In genomic region chr11:117860601-117861000, GRCm38 (mm10) we compare ENCODE assay signal across 11 mouse cellular contexts. TPM values are rescaled to one million over a fixed set of nuclear protein-coding genes. Genes with fewer than 3 reads are reported as not detected.
A peak's percentile ranks its signal among the peaks of the same experiment; 100 is the strongest.
DNase-seq lines count a peak whose midpoint lies in the region; ATAC-seq and TF ChIP-seq lines count a peak whose summit lies in the region.
"Had no signal": no experiment of that assay in that cellular context is flagged by ENCODE, and none has a peak within 500 bp of the region (broad histone marks: within the 10 kb centered on the region; RNA-seq: fewer than 3 reads in every experiment).

TSS of gene Tmem235 (plus strand) at chr11:117860752.

- no peak within 1 kb of the TSS for H3K9ac ChIP-seq in heart, embryonic 14.5 days (ENCODE audit: low read length)
- no peak within 1 kb of the TSS for H3K9ac ChIP-seq in heart, adult 2 months (ENCODE audit: low read depth, low read length)
- no peak within 1 kb of the TSS for H3K9ac ChIP-seq in limb, embryonic 11.5 days (ENCODE audit: low read length)

- intact Hi-C loops in heart, adult 2 months (cut with DNase I): no loop called here

- H3K27me3 ChIP-seq in heart, embryonic 14.5 days (ENCODE audit: control insufficient read depth, insufficient read depth, low read length): peaks cover 44% of the 10 kb centered on the region
- H3K27me3 ChIP-seq in heart, adult 2 months (ENCODE audit: control insufficient read depth, insufficient read depth, low read length): peaks cover 6% of the 10 kb centered on the region; the same call in 1 of the 2 replicates
- peaks cover 28% of the 10 kb centered on the region for H3K27me3 ChIP-seq in limb, embryonic 11.5 days (ENCODE audit: control insufficient read depth, insufficient read depth, low read length)

- no peak for DNase-seq in heart, adult 2 months
- DNase-seq in thymus, postnatal 0 days (ENCODE audit: low spot score): peak; percentile 46
- no peak for DNase-seq in thymus, postnatal 25 days
- DNase-seq in limb, embryonic 11.5 days (ENCODE audit: low spot score): peak; percentile 50
- no peak for DNase-seq in cerebellum, postnatal 14 days
- DNase-seq in left cerebral cortex, adult 9 months (ENCODE audit: low spot score in 2 of 2): no peak
- DNase-seq: adrenal gland, adult 8-10 months had no signal

- no peak for TF ChIP-seq CTCF in heart, adult 2 months (IDR thresholded peaks at IDR 0.05)

- H3K36me3 ChIP-seq in heart, embryonic 14.5 days (ENCODE audit: control insufficient read depth, insufficient read depth, low read length): peaks cover 24% of the 10 kb centered on the region
- no peaks in the 10 kb centered on the region for H3K36me3 ChIP-seq in heart, adult 2 months (ENCODE audit: control insufficient read depth, insufficient read depth, low read length)
- peaks cover 19% of the 10 kb centered on the region for H3K36me3 ChIP-seq in limb, embryonic 11.5 days (ENCODE audit: control insufficient read depth, insufficient read depth, low read length)

- H3K4me2 ChIP-seq in heart, embryonic 14.5 days (ENCODE audit: low read length): peak within 1 kb of the TSS; percentile 26
- H3K4me2 ChIP-seq in limb, embryonic 11.5 days (ENCODE audit: low read depth, severe bottlenecking): peak within 1 kb of the TSS; percentile 18; the same call in 1 of the 2 replicates

- 5% methylated on average over 23 of the region's 23 CpGs for WGBS in heart, embryonic 14.5 days
- 10% methylated on average over 23 of the region's 23 CpGs for WGBS in heart, adult 2 months
- WGBS in limb, embryonic 11.5 days: 3% methylated on average over 23 of the region's 23 CpGs

- H3K27ac ChIP-seq in heart, embryonic 14.5 days (replicated peaks in 1 of 2; ENCODE audit: control insufficient read depth in 1 of 2, insufficient read depth in 1 of 2, low read depth in 2 of 2, low read length in 2 of 2): no peak within 1 kb of the TSS
- H3K27ac ChIP-seq in heart, adult 2 months: no peak within 1 kb of the TSS
- no peak within 1 kb of the TSS for H3K27ac ChIP-seq in limb, embryonic 11.5 days (replicated peaks; ENCODE audit: low read depth, low read length)

- no peak for TF ChIP-seq EP300 in heart, adult 2 months (IDR thresholded peaks at IDR 0.05; ENCODE audit: insufficient read depth, low read depth, low read length)

- H3K4me3 ChIP-seq in heart, embryonic 14.5 days (ENCODE audit: control insufficient read depth in 1 of 2, insufficient read depth in 1 of 2, low read depth in 1 of 2, low read length in 2 of 2): no peak within 1 kb of the TSS
- no peak within 1 kb of the TSS for H3K4me3 ChIP-seq in heart, adult 2 months
- H3K4me3 ChIP-seq in limb, embryonic 11.5 days (ENCODE audit: low read depth, low read length): 0 out of 2 replicates have a peak within 1 kb of the TSS, but pooled peaks have one; percentile 5

- H3K79me2 ChIP-seq in heart, adult 2 months (replicated peaks; ENCODE audit: control insufficient read depth, insufficient read depth, low read length): no peaks in the 10 kb centered on the region

- no peaks in the 10 kb centered on the region for H3K9me3 ChIP-seq in heart, embryonic 14.5 days (ENCODE audit: control insufficient read depth, low read length)
- H3K9me3 ChIP-seq in limb, embryonic 11.5 days (ENCODE audit: control insufficient read depth, low read length): no peaks in the 10 kb centered on the region

- TF ChIP-seq POLR2A in heart, adult 2 months (IDR thresholded peaks at IDR 0.05; ENCODE audit: insufficient read depth, low read depth, low read length): no peak

- ATAC-seq in heart, embryonic 14.5 days (ENCODE audit: insufficient number of reproducible peaks, insufficient read depth, low FRiP score, low read depth): no peak
- ATAC-seq in limb, embryonic 11.5 days (ENCODE audit: insufficient number of reproducible peaks, low FRiP score, low TSS enrichment, low read depth): no peak
- ATAC-seq in erythroblast, adult 5-6 weeks (replicated peaks; ENCODE audit: low FRiP score, poor library complexity, severe bottlenecking): no peak

- peaks cover 0 to 4% of the 10 kb centered on the region in 2 experiments; a peak in 1 of 4 replicates for H3K4me1 ChIP-seq in heart, embryonic 14.5 days (ENCODE audit: control insufficient read depth in 2 of 2, insufficient read depth in 2 of 2, low read length in 2 of 2)
- H3K4me1 ChIP-seq in heart, adult 2 months (ENCODE audit: control insufficient read depth, insufficient read depth, low read length): no peaks in the 10 kb centered on the region
- 0 out of 2 replicates have a peak, but pooled peaks cover 8% of the 10 kb centered on the region for H3K4me1 ChIP-seq in limb, embryonic 11.5 days (ENCODE audit: control insufficient read depth, insufficient read depth, low read length)

RNA-seq across cellular contexts. Expression of gene Tmem235, which starts in this region (rescaled TPM):
- polyA plus RNA-seq in heart, embryonic 14.5 days (2014; fragmentation: Nextera tagmentation; extraction: Ambion mirVana): not detected in 2 replicates
- total RNA-seq in heart, adult 2 months (2021): not detected
- polyA plus RNA-seq in heart, adult 2 months (2012; rRNA removed): not detected in 2 replicates
- not detected in 2 replicates for polyA plus RNA-seq in thymus, postnatal 0 days (2015; fragmentation: Nextera tagmentation; extraction: Ambion mirVana)
- polyA plus RNA-seq in limb, embryonic 11.5 days (2014; fragmentation: Nextera tagmentation; extraction: Ambion mirVana): not detected in 2 replicates
- not detected in 2 replicates for total RNA-seq in erythroblast, adult 5-6 weeks (2015; ENCODE audit: low replicate concordance)
- not detected in 2 replicates for total RNA-seq in erythroblast, adult 5-6 weeks (2017; ENCODE audit: low replicate concordance)
- total RNA-seq: adrenal gland, adult 8-10 months; gastrocnemius, postnatal 4 days; left cerebral cortex, adult 18-20 months had no signal

Comparison
In these comparisons a context has a peak if more than half of its experiments do, and no peak if none do; other contexts are left out.
1. Peak in DNase-seq in thymus, postnatal 0 days; RNA of the gene not detected or under 1 TPM.
2. Peak in DNase-seq, H3K4me3 ChIP-seq and H3K4me2 ChIP-seq in limb, embryonic 11.5 days; RNA of the gene not detected or under 1 TPM.